Mouse (Mus musculus): ENCODE data around the gene Pde4d. TPM values are rescaled to one million over a fixed set of nuclear protein-coding genes. Genes with fewer than 3 reads are reported as not detected.

Pde4d gene
- polyA plus RNA-seq, 1 experiment from 2014 or later: 20.5 TPM

DNA sequence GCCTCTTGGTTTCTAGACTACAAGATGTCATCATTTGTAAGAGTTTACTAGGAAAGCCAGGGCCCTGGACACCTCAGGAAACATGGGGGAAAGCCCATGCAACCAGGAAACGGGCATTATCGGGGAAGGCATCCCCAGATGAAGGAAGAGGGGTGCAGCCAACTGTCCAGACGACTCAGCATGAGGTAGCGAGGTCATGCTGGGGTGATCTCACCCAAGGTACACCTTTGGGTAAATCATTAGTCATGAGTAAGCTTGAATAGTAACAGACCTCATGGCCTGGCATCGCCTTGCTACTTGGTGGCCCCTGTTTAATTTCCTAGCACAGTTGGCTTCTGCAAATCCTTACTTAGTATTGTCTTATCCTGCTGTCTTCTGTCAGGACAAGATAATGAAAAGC is 1105.8 kb downstream of the Pde4d start:
- WGBS: 88% methylated on average over 5 of the region's 5 CpGs
- no peak overlapping the region for H3K4me2 ChIP-seq (ENCODE audit: low read length)

DNA sequence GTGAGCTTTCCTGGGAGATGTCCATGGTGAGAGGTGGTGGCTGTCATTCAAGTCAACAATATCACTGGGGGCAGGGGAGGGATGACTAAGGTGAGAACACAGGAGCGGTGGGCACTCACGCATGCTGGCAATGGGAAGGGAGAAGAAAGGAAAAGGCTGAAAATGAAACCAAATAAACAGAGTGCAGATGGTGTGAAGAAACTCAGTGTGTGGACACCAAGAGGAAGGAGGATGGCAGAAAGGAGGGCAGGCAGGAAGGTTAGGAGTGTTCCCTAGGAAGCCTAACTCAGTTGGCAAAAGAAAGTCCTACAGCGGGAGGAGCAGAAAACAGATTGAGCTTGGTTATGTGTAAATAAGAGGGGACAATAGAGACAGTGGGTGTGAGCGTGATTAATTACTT is 1107.1 kb downstream of the Pde4d start:
- no peak for ATAC-seq
- Histone ChIP-seq H3K4me2 (ENCODE audit: low read length) (no peak overlapping the region), H3K9me3 (ENCODE audit: control insufficient read depth, low read length) (no peaks in the 10 kb centered on the region), H3K4me3 (replicated peaks; ENCODE audit: low read length) (no peak overlapping the region), H3K36me3 (ENCODE audit: control insufficient read depth, insufficient read depth) (no peaks in the 10 kb centered on the region), H3K4me1 (replicated peaks; ENCODE audit: control insufficient read depth, insufficient read depth, low read length) (peaks cover 11% of the 10 kb centered on the region), H3K27me3 (replicated peaks; ENCODE audit: control insufficient read depth, insufficient read depth, low read length) (no peaks in the 10 kb centered on the region), H3K9ac (replicated peaks; ENCODE audit: low read depth, low read length) (no peak overlapping the region), H3K27ac (ENCODE audit: low read length) (no peak overlapping the region; the same call in 1 of the 2 replicates)
- WGBS: 61% methylated on average over 4 of the region's 4 CpGs

More for the DNA sequence above, 1105.8 kb downstream of the Pde4d start:
- no peaks in the 10 kb centered on the region for H3K9me3 ChIP-seq (ENCODE audit: control insufficient read depth, low read length)
- no peak for ATAC-seq
- no peak overlapping the region for H3K27ac ChIP-seq (ENCODE audit: low read length)
- no peaks in the 10 kb centered on the region for H3K36me3 ChIP-seq (ENCODE audit: control insufficient read depth, insufficient read depth)
- no peak overlapping the region for H3K9ac ChIP-seq (replicated peaks; ENCODE audit: low read depth, low read length)
- no peaks in the 10 kb centered on the region for H3K27me3 ChIP-seq (replicated peaks; ENCODE audit: control insufficient read depth, insufficient read depth, low read length)
- no peak overlapping the region for H3K4me3 ChIP-seq (replicated peaks; ENCODE audit: low read length)
- peaks cover 11% of the 10 kb centered on the region for H3K4me1 ChIP-seq (replicated peaks; ENCODE audit: control insufficient read depth, insufficient read depth, low read length)

DNA sequence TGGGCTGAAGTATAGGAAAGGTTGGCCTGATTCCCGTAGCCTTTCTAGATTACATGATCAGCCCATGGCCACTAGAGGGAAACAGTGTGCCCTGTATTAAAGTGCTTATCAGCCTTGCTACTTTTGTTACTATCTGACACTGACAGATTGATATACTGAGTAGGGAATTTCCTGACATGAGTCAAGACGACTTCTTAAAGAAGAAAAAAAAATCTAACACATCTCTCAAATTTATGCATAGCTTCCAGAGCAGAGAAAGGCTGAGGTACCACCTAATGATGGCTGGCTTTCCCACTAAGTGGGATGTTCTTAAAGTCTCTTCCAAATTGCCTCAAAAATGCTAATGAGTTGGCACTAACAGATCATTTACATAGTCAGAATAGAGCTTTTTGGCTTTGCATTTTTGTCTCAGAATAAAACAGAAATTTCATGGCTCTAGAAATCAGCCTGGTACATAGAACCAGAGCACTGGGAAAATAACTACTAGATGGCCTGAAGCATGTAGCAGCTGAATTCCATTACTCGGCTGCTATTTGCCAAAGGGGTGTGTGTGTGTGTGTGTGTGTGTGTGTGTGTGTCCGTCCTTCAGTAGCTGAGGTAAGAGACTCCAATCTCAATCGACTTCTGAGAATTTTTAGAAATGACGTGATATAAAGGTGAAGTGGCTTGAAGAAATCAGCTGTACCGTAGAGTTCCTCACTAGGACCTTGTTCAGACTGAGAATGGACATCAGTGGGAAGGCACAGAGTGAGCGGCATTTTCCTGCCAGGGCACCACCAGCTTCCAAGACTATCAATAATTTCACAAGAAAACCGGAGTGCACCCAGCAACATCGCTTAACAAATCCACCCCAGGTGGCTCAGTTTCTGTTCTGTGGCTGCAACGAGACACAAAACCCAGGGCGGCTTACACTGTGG is 1108.9 kb downstream of the Pde4d start:
- Histone ChIP-seq H3K4me2 (ENCODE audit: low read length) (no peak overlapping the region), H3K36me3 (ENCODE audit: control insufficient read depth, insufficient read depth) (no peaks in the 10 kb centered on the region), H3K4me1 (replicated peaks; ENCODE audit: control insufficient read depth, insufficient read depth, low read length) (peaks cover 11% of the 10 kb centered on the region), H3K9me3 (ENCODE audit: control insufficient read depth, low read length) (no peaks in the 10 kb centered on the region), H3K27me3 (replicated peaks; ENCODE audit: control insufficient read depth, insufficient read depth, low read length) (no peaks in the 10 kb centered on the region), H3K9ac (replicated peaks; ENCODE audit: low read depth, low read length) (no peak overlapping the region), H3K4me3 (replicated peaks; ENCODE audit: low read length) (no peak overlapping the region), H3K27ac (ENCODE audit: low read length) (peak overlapping the region; percentile 54)
- 54% methylated on average over 12 of the region's 12 CpGs for WGBS
- ATAC-seq: peak; percentile 95

DNA sequence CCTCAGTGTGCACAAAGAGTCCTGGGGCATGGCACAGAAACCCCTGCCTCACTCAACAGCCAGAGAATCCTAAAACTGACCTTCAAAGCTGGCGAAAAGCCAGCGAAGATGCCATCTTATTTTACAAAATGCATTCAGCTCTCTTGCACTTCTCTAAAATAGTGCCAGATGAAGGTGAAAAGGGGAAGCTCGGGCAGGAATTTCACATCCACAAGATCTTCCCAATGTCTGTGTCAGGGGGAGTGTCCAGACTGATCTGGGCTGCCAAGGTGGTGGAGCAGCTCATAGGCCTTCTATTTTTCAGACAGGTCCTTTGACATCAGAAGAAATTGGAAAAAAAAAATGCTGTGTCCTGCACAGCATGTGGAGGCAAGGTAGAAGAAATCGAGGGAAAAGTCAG is 1110.5 kb downstream of the Pde4d start:
- no peaks in the 10 kb centered on the region for H3K36me3 ChIP-seq (ENCODE audit: control insufficient read depth, insufficient read depth)
- H3K27me3 ChIP-seq (replicated peaks; ENCODE audit: control insufficient read depth, insufficient read depth, low read length): no peaks in the 10 kb centered on the region
- H3K4me2 ChIP-seq (ENCODE audit: low read length): no peak overlapping the region
- peaks cover 11% of the 10 kb centered on the region for H3K4me1 ChIP-seq (replicated peaks; ENCODE audit: control insufficient read depth, insufficient read depth, low read length)
- no peak for ATAC-seq
- H3K27ac ChIP-seq (ENCODE audit: low read length): no peak overlapping the region
- H3K9ac ChIP-seq (replicated peaks; ENCODE audit: low read depth, low read length): no peak overlapping the region
- 85% methylated on average over 4 of the region's 4 CpGs for WGBS
- no peaks in the 10 kb centered on the region for H3K9me3 ChIP-seq (ENCODE audit: control insufficient read depth, low read length)
- H3K4me3 ChIP-seq (replicated peaks; ENCODE audit: low read length): no peak overlapping the region

DNA sequence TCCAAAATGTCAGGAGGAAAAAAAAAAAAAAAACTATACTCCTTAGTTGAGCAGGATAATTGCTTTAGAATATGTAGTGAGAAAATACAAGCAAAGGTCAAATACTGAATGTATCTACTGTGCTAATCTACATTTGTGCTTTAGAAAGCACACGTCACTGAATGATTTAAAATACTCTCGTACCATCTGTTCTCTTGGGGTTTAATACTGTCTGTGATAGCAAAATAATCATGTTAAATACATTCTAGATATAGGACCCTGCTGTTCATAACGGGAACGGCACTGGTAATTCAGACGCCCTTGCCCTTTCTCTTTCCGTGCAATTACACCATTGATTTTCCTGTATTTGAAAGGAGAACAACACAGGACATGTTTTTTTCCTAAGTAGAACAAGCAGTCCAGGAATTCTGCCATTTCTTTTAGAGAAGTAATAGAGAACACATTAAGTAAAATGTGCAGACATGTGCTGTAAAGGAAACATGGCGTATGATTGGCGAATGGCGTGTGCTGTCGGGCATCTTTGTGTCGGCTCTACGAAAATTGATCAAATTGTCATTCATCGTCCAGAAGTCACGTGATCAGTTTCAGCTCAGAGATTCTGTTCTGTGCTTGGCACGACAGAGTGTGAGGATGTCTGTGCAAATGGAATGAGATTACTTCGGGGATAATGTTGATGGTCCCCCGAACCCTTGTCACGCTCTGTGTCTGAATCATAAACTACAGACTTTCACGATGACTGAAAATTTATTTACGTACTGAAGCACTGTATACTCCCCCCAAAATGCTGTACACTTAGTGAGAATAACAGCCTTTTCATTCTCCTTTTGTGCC is 1119.1 kb downstream of the Pde4d start:
- peak overlapping the region; percentile 87 for H3K27ac ChIP-seq (ENCODE audit: low read length)
- peak overlapping the region; percentile 32 for H3K4me2 ChIP-seq (ENCODE audit: low read length)
- H3K9ac ChIP-seq (replicated peaks; ENCODE audit: low read depth, low read length): no peak overlapping the region
- peaks cover 8% of the 10 kb centered on the region for H3K4me1 ChIP-seq (replicated peaks; ENCODE audit: control insufficient read depth, insufficient read depth, low read length)
- WGBS: 64% methylated on average over 20 of the region's 20 CpGs
- no peaks in the 10 kb centered on the region for H3K27me3 ChIP-seq (replicated peaks; ENCODE audit: control insufficient read depth, insufficient read depth, low read length)
- H3K9me3 ChIP-seq (ENCODE audit: control insufficient read depth, low read length): no peaks in the 10 kb centered on the region
- peak; percentile 72 for ATAC-seq
- H3K4me3 ChIP-seq (replicated peaks; ENCODE audit: low read length): no peak overlapping the region
- H3K36me3 ChIP-seq (ENCODE audit: control insufficient read depth, insufficient read depth): no peaks in the 10 kb centered on the region

DNA sequence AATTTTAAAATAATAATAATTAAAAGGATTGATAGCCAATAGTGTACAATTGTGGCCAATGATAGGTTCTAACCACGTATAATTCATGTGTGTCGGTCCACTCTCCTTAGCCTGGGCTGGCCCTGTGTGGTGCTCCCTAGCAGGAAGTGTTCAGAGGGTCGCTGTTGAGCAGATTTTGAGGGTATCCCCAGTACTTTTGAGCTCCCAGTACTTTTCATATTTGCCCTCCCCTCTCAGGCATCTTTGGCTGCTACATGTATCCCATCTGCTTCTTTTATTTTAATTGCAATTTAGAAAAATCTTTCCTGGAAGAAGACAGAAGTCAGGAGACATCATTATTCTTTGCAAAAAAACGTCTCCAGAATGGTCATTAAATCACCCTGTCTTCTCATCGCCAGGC is 1119.7 kb downstream of the Pde4d start:
- H3K27me3 ChIP-seq (replicated peaks; ENCODE audit: control insufficient read depth, insufficient read depth, low read length): no peaks in the 10 kb centered on the region
- peak overlapping the region; percentile 87 for H3K27ac ChIP-seq (ENCODE audit: low read length)
- 55% methylated on average over 5 of the region's 5 CpGs for WGBS
- H3K9ac ChIP-seq (replicated peaks; ENCODE audit: low read depth, low read length): no peak overlapping the region
- H3K4me3 ChIP-seq (replicated peaks; ENCODE audit: low read length): no peak overlapping the region
- H3K4me2 ChIP-seq (ENCODE audit: low read length): no peak overlapping the region
- H3K36me3 ChIP-seq (ENCODE audit: control insufficient read depth, insufficient read depth): no peaks in the 10 kb centered on the region
- ATAC-seq: peak; percentile 81
- H3K9me3 ChIP-seq (ENCODE audit: control insufficient read depth, low read length): no peaks in the 10 kb centered on the region
- peaks cover 8% of the 10 kb centered on the region for H3K4me1 ChIP-seq (replicated peaks; ENCODE audit: control insufficient read depth, insufficient read depth, low read length)

DNA sequence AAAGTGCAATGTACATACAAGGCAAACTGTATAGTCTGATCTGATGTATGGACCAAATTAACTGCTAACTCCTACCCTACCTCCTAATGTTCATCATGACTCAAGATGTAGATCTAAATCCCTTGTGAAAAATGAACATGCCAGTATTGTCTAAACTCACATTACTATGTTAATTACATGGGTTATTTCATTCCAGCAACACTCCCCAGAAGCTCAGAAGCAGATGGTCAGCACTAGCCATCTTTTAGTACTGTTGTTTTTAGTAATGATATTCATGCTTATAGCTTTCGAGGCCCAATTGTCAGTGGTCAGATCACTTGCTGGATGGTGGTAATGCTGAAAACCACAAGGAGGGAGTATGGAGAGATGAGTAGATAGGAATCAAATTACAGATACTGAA is 1127.0 kb downstream of the Pde4d start:
- Histone ChIP-seq H3K9ac (replicated peaks; ENCODE audit: low read depth, low read length) (no peak overlapping the region), H3K27ac (ENCODE audit: low read length) (0 out of 2 replicates have a peak overlapping the region, but pooled peaks have one; percentile 31), H3K4me3 (replicated peaks; ENCODE audit: low read length) (no peak overlapping the region), H3K4me2 (ENCODE audit: low read length) (no peak overlapping the region), H3K36me3 (ENCODE audit: control insufficient read depth, insufficient read depth) (no peaks in the 10 kb centered on the region), H3K4me1 (replicated peaks; ENCODE audit: control insufficient read depth, insufficient read depth, low read length) (peaks cover 12% of the 10 kb centered on the region), H3K27me3 (replicated peaks; ENCODE audit: control insufficient read depth, insufficient read depth, low read length) (no peaks in the 10 kb centered on the region), H3K9me3 (ENCODE audit: control insufficient read depth, low read length) (no peaks in the 10 kb centered on the region)
- WGBS: 32% methylated on average over 1 of the region's 1 CpGs
- ATAC-seq: 0 out of 2 replicates have a peak, but pooled peaks have one; percentile 36

DNA sequence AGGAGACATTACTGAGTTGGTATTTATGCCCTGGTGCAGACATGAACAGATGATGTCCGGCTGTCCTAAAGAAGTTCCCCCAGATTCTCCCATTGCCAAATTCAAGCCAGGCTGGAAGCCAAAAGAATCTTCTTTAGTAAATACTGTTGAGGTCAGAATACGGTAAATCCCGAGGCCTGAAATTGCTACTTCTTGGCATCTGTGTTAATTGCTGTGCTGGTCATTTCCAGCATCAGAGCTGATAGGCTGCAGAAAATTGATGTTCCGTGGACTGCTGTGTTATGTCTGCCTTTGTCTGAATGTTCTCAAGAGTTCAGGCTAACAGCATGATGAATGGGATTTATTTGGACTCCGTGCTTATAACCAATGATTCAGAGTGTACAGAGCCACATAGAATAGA is 1127.7 kb downstream of the Pde4d start:
- Histone ChIP-seq H3K27ac (ENCODE audit: low read length) (no peak overlapping the region; the same call in 1 of the 2 replicates), H3K4me1 (replicated peaks; ENCODE audit: control insufficient read depth, insufficient read depth, low read length) (peaks cover 12% of the 10 kb centered on the region), H3K27me3 (replicated peaks; ENCODE audit: control insufficient read depth, insufficient read depth, low read length) (no peaks in the 10 kb centered on the region), H3K9me3 (ENCODE audit: control insufficient read depth, low read length) (no peaks in the 10 kb centered on the region), H3K9ac (replicated peaks; ENCODE audit: low read depth, low read length) (no peak overlapping the region), H3K4me3 (replicated peaks; ENCODE audit: low read length) (no peak overlapping the region), H3K36me3 (ENCODE audit: control insufficient read depth, insufficient read depth) (no peaks in the 10 kb centered on the region), H3K4me2 (ENCODE audit: low read length) (no peak overlapping the region)
- no peak for ATAC-seq
- WGBS: 46% methylated on average over 5 of the region's 5 CpGs

DNA sequence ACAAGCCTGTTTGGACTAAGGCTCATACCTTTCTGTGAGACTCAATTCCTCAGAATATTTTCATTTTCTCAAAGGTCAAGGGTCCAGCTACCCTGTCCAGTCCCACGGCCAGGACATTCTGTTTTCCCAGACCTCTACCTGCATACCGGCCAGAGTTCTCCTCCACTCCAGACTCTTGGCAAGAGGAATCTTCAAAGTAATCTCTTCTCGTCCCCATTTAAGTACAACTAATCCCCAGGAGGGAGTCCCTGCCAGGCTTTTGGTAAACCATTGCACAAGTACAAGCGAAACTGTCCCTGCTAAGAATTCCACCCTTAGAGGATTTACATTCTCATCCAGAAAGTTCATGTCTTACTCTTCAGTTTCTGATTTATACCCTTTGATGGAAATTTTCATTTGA is 1128.2 kb downstream of the Pde4d start:
- ATAC-seq: no peak
- Histone ChIP-seq H3K9me3 (ENCODE audit: control insufficient read depth, low read length) (no peaks in the 10 kb centered on the region), H3K27me3 (replicated peaks; ENCODE audit: control insufficient read depth, insufficient read depth, low read length) (no peaks in the 10 kb centered on the region), H3K36me3 (ENCODE audit: control insufficient read depth, insufficient read depth) (no peaks in the 10 kb centered on the region), H3K4me3 (replicated peaks; ENCODE audit: low read length) (no peak overlapping the region), H3K27ac (ENCODE audit: low read length) (no peak overlapping the region; the same call in 1 of the 2 replicates), H3K4me1 (replicated peaks; ENCODE audit: control insufficient read depth, insufficient read depth, low read length) (peaks cover 12% of the 10 kb centered on the region), H3K9ac (replicated peaks; ENCODE audit: low read depth, low read length) (no peak overlapping the region), H3K4me2 (ENCODE audit: low read length) (no peak overlapping the region)
- 64% methylated on average over 4 of the region's 4 CpGs for WGBS

Measured in forebrain, embryonic 16.5 days (tissue).